7 mouse cellular contexts compared by ENCODE assay signal in the genomic region with DNA sequence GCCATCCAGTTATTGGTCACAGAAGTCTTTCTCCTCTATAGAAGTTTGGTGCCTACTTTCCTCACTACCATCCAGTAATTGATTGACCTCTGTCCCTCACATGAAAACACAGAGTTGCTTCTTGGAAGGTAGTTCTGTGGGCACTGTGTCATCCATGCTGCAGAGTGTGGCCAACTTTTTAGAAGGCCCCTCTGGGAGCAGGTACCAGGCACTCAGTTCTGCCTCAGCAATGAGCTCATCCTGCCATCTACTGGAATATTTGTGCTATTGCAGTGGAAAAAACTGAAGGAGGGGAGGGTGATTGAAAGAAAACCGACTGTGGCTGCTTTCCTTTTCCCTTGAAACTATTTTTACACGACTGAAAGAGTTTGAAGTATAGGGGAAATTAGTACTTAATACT.
DNase-seq lines count a peak whose midpoint lies in the region; ATAC-seq and TF ChIP-seq lines count a peak whose summit lies in the region.

No protein-coding gene starts in this region.

- 3% methylated on average over 2 of the region's 2 CpGs for WGBS in spleen, adult 2 months
- WGBS in stomach, embryonic 16.5 days: 2% methylated on average over 2 of the region's 2 CpGs

- TF ChIP-seq CTCF in spleen, adult 2 months (IDR thresholded peaks at IDR 0.05; ENCODE audit: extremely low read depth, insufficient read depth, insufficient read length, insufficient replicate concordance): peak; percentile 23; the same call in 1 of the 2 replicates

- no peak for DNase-seq in spleen, adult 2 months (ENCODE audit: low read depth in 1 of 2, low spot score in 2 of 2)
- DNase-seq in spleen, postnatal 10 days (ENCODE audit: low spot score in 2 of 2): no peak
- peak; percentile 60 for DNase-seq in adrenal gland, postnatal 14 days
- DNase-seq in embryo, embryonic 11.5 days (ENCODE audit: low read depth, low spot score): peak; percentile 51
- DNase-seq in hindlimb bud, embryonic 11.5 days (ENCODE audit: extremely low spot score, low read depth, low spot score): peak; percentile 44
- DNase-seq in lung, postnatal 14 days: peak; percentile 25

- no peaks in the 10 kb centered on the region for H3K4me1 ChIP-seq in spleen, adult 2 months (ENCODE audit: control insufficient read depth, insufficient read depth, insufficient read length)
- peaks cover under 1% of the 10 kb centered on the region for H3K4me1 ChIP-seq in stomach, embryonic 16.5 days (ENCODE audit: control insufficient read depth, insufficient read depth, low read length)

- no peak overlapping the region for H3K4me2 ChIP-seq in stomach, embryonic 16.5 days (ENCODE audit: low read depth, low read length)

- TF ChIP-seq POLR2A in spleen, adult 2 months (IDR thresholded peaks at IDR 0.05; ENCODE audit: low read depth, low read length): no peak

- no peak overlapping the region for H3K9ac ChIP-seq in stomach, embryonic 16.5 days (ENCODE audit: low read length)

- H3K36me3 ChIP-seq in spleen, adult 2 months (ENCODE audit: control insufficient read depth, insufficient read depth, low read length): no peaks in the 10 kb centered on the region
- no peaks in the 10 kb centered on the region for H3K36me3 ChIP-seq in stomach, embryonic 16.5 days (ENCODE audit: control insufficient read depth, insufficient read depth, low read length)

- peak; percentile 40; the same call in 1 of the 2 replicates for ATAC-seq in stomach, embryonic 16.5 days (ENCODE audit: insufficient read depth, low FRiP score)

- no peaks in the 10 kb centered on the region for H3K9me3 ChIP-seq in stomach, embryonic 16.5 days (replicated peaks; ENCODE audit: control insufficient read depth, low read length)

- H3K27me3 ChIP-seq in spleen, adult 2 months (ENCODE audit: control insufficient read depth, insufficient read depth, low read length): no peaks in the 10 kb centered on the region
- no peaks in the 10 kb centered on the region for H3K27me3 ChIP-seq in stomach, embryonic 16.5 days (ENCODE audit: control insufficient read depth, insufficient read depth, low read length)

- H3K4me3 ChIP-seq in spleen, adult 2 months (ENCODE audit: extremely low read depth, insufficient read depth, insufficient read length): no peak overlapping the region
- no peak overlapping the region for H3K4me3 ChIP-seq in stomach, embryonic 16.5 days (replicated peaks; ENCODE audit: low read length)

- H3K27ac ChIP-seq in spleen, adult 2 months (ENCODE audit: insufficient read depth, low read length): no peak overlapping the region
- H3K27ac ChIP-seq in stomach, embryonic 16.5 days (ENCODE audit: low read length): no peak overlapping the region

Comparison
In these comparisons a context has a peak if more than half of its experiments do, and no peak if none do; other contexts are left out.
1. DNase-seq: peak in adrenal gland, postnatal 14 days (single experiment), embryo, embryonic 11.5 days (single experiment), hindlimb bud, embryonic 11.5 days (single experiment) and lung, postnatal 14 days (single experiment); none in spleen, adult 2 months (0 of 2) and spleen, postnatal 10 days (0 of 2).